Mouse (Mus musculus) hindbrain, embryonic 16.5 days (tissue): ENCODE measurements around the gene Cmas. TPM values are rescaled to one million over a fixed set of nuclear protein-coding genes. Genes with fewer than 3 reads are reported as not detected.

Source experiments
- ATAC-seq: fragments of 200-750 bp; cut with Nextera tagmentation; 2 replicates; pipeline ENCODE4 v1.8.0; 2017; ENCODE audit warnings: moderate TSS enrichment, moderate library complexity
- H3K27ac ChIP-seq: fragments of 300-500 bp; sonication (generic); 2 replicates; pipeline ENCODE4 v1.5.1; 2014; ENCODE audit warnings: low read depth, mild to moderate bottlenecking, control low read depth, low read length, moderate library complexity
- H3K27me3 ChIP-seq: fragments of 300-500 bp; sonication (generic); replicated peaks from 2 replicates; pipeline ENCODE4 v1.6.1; 2014; ENCODE audit warnings: low read length; ENCODE audit not compliant: control insufficient read depth, insufficient read depth
- H3K36me3 ChIP-seq: fragments of 300-500 bp; sonication (generic); 2 replicates; pipeline ENCODE4 v1.6.1; 2014; ENCODE audit warnings: mild to moderate bottlenecking, low read length, moderate library complexity, mixed read lengths; ENCODE audit not compliant: control insufficient read depth, insufficient read depth
- H3K4me1 ChIP-seq: fragments of 300-500 bp; sonication (generic); 2 replicates; pipeline ENCODE4 v1.6.1; 2014; ENCODE audit warnings: low read depth, low read length; ENCODE audit not compliant: control insufficient read depth, insufficient read depth
- H3K4me2 ChIP-seq: fragments of 300-500 bp; sonication (generic); 2 replicates; pipeline ENCODE4 v1.6.1; 2014; ENCODE audit warnings: mild to moderate bottlenecking, low read length, control low read depth, moderate library complexity
- H3K4me3 ChIP-seq: fragments of 300-500 bp; sonication (generic); 2 replicates; pipeline ENCODE4 v1.5.1; 2014; ENCODE audit warnings: mild to moderate bottlenecking, low read length, control low read depth, moderate library complexity
- H3K9ac ChIP-seq: fragments of 300-500 bp; sonication (generic); 2 replicates; pipeline ENCODE4 v1.6.1; 2014; ENCODE audit warnings: low read depth, mild to moderate bottlenecking, control low read depth, low read length, moderate library complexity
- H3K9me3 ChIP-seq: fragments of 300-500 bp; sonication (generic); 2 replicates; pipeline ENCODE4 v1.6.1; 2014; ENCODE audit warnings: mild to moderate bottlenecking, low read length, moderate library complexity; ENCODE audit not compliant: control insufficient read depth
- WGBS: fragments of 180-500 bp; shearing (Covaris S2); extraction: QIAGEN DNeasy Blood & Tissue Kit; methylation state at CpG from one replicate; pipeline ENCODE4 v1.1.7; 2014; 5-methylcytosine and 5-hydroxymethylcytosine counted together
- polyA plus RNA-seq: library from polyadenylated mRNA; unstranded; fragments of >200 nt; fragmentation: Nextera tagmentation; extraction: Ambion mirVana; gene quantifications from 2 replicates; pipeline ENCODE4 v1.2.1, GENCODE M21; 2015

Gene Cmas
- polyA plus RNA-seq = 182 and 193 TPM in 2 replicates

GRCm38 (mm10) chr6:142756507-142757333, at the start of gene Cmas:
TSS of gene Cmas (plus strand) at chr6:142756686.
- no peaks in the 10 kb centered on the region for H3K36me3 ChIP-seq
- H3K27ac ChIP-seq = peak within 1 kb of the TSS; percentile 90
- H3K4me2 ChIP-seq = peak within 1 kb of the TSS; percentile 72
- no peaks in the 10 kb centered on the region for H3K9me3 ChIP-seq
- H3K4me1 ChIP-seq = peaks cover 14% of the 10 kb centered on the region
- peak within 1 kb of the TSS; percentile 70 for H3K4me3 ChIP-seq
- H3K27me3 ChIP-seq = no peaks in the 10 kb centered on the region
- H3K9ac ChIP-seq = peak within 1 kb of the TSS; percentile 97
- peak; percentile 95 for ATAC-seq
- WGBS = 1% methylated on average over 57 of the region's 68 CpGs

DNA sequence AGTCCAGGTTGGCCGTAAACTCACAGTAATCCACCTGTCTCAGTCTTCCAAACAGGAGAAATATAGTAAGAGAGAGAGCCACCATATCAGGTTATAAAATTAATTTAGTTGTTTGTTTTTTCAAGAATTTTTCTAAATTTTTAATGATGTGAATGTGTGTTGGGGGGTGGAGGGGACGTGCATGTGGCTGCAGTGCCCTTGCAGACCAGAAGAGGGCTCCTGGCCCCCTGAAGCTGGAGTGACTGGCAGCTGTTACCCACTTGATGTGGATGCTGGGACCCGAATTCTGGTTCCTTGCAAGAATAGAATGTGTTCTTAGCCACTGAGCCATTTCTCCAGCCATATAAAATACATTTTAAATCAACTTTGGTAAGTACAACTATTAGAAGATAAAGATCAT, 49.8 kb upstream of the Cmas start:
- peaks cover 4% of the 10 kb centered on the region; the same call in 1 of the 2 replicates for H3K27me3 ChIP-seq
- ATAC-seq = no peak
- 77% methylated on average over 3 of the region's 3 CpGs for WGBS
- H3K4me2 ChIP-seq = no peak overlapping the region
- H3K4me3 ChIP-seq = no peak overlapping the region
- no peak overlapping the region for H3K9ac ChIP-seq
- peaks cover 8% of the 10 kb centered on the region; the same call in 1 of the 2 replicates for H3K4me1 ChIP-seq
- no peak overlapping the region for H3K27ac ChIP-seq
- H3K9me3 ChIP-seq = peaks cover 4% of the 10 kb centered on the region; the same call in 1 of the 2 replicates
- no peaks in the 10 kb centered on the region for H3K36me3 ChIP-seq

GRCm38 (mm10) chr6:142708369-142708768, 48.1 kb upstream of the Cmas start:
- Histone ChIP-seq H3K27me3 (0 out of 2 replicates have a peak, but pooled peaks cover 2% of the 10 kb centered on the region), H3K4me1 (no peaks in the 10 kb centered on the region), H3K4me2 (no peak overlapping the region), H3K9ac (no peak overlapping the region), H3K27ac (no peak overlapping the region), H3K9me3 (peaks cover 4% of the 10 kb centered on the region; the same call in 1 of the 2 replicates), H3K36me3 (no peaks in the 10 kb centered on the region), H3K4me3 (no peak overlapping the region)
- WGBS = 84% methylated on average over 6 of the region's 6 CpGs
- ATAC-seq = no peak

GRCm38 (mm10) chr6:142710690-142711089, 45.8 kb upstream of the Cmas start:
- Histone ChIP-seq H3K4me1 (no peaks in the 10 kb centered on the region), H3K27ac (no peak overlapping the region), H3K4me2 (no peak overlapping the region), H3K4me3 (no peak overlapping the region), H3K9ac (no peak overlapping the region), H3K36me3 (no peaks in the 10 kb centered on the region), H3K9me3 (peaks cover 4% of the 10 kb centered on the region; the same call in 1 of the 2 replicates), H3K27me3 (no peaks in the 10 kb centered on the region)
- WGBS = 79% methylated on average over 6 of the region's 6 CpGs
- ATAC-seq = no peak

GRCm38 (mm10) chr6:142711106-142711505, 45.4 kb upstream of the Cmas start:
- WGBS = 50% methylated on average over 4 of the region's 4 CpGs

GRCm38 (mm10) chr6:142715026-142715425, 41.5 kb upstream of the Cmas start:
- no peak for ATAC-seq
- WGBS = 87% methylated on average over 8 of the region's 8 CpGs
- H3K4me2 ChIP-seq = no peak overlapping the region

More at GRCm38 (mm10) chr6:142711106-142711505, 45.4 kb upstream of the Cmas start:
- Histone ChIP-seq H3K4me1 (no peaks in the 10 kb centered on the region), H3K36me3 (no peaks in the 10 kb centered on the region), H3K4me3 (no peak overlapping the region), H3K4me2 (peak overlapping the region; percentile 19; the same call in 1 of the 2 replicates), H3K27me3 (no peaks in the 10 kb centered on the region), H3K9ac (no peak overlapping the region), H3K27ac (no peak overlapping the region), H3K9me3 (peaks cover 4% of the 10 kb centered on the region; the same call in 1 of the 2 replicates)
- ATAC-seq = no peak

DNA sequence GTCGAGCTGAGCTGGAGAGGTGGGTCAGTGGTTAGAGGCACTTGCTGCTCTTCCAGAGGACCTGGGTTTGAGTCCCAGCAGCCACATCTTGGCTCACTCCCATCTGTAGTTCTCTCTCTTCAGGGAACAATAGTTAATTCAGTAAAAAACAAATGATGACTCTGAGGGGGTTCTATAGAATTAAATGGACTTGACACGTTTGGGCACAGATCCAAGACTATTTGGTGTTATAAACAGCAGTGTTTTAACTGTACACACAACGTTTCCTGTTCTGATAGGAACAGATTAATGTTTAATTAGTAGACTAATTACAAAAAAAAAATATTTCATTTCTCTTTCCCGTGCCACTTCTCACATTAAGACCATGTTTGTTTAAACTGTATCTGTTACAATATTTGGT, 39.3 kb upstream of the Cmas start:
- WGBS = 59% methylated on average over 4 of the region's 4 CpGs

More at GRCm38 (mm10) chr6:142715026-142715425, 41.5 kb upstream of the Cmas start:
- Histone ChIP-seq H3K4me3 (no peak overlapping the region), H3K36me3 (no peaks in the 10 kb centered on the region), H3K9ac (no peak overlapping the region), H3K27me3 (no peaks in the 10 kb centered on the region), H3K4me1 (no peaks in the 10 kb centered on the region), H3K27ac (no peak overlapping the region), H3K9me3 (no peaks in the 10 kb centered on the region)

GRCm38 (mm10) chr6:142718167-142718566, 38.3 kb upstream of the Cmas start:
- Histone ChIP-seq H3K27me3 (no peaks in the 10 kb centered on the region), H3K4me2 (no peak overlapping the region), H3K4me1 (no peaks in the 10 kb centered on the region), H3K9ac (no peak overlapping the region), H3K9me3 (no peaks in the 10 kb centered on the region), H3K27ac (no peak overlapping the region), H3K36me3 (no peaks in the 10 kb centered on the region), H3K4me3 (no peak overlapping the region)
- ATAC-seq = no peak
- 68% methylated on average over 7 of the region's 7 CpGs for WGBS

More for the DNA sequence above, 39.3 kb upstream of the Cmas start:
- Histone ChIP-seq H3K27ac (no peak overlapping the region), H3K4me3 (no peak overlapping the region), H3K27me3 (no peaks in the 10 kb centered on the region), H3K36me3 (no peaks in the 10 kb centered on the region), H3K9ac (no peak overlapping the region), H3K4me2 (no peak overlapping the region), H3K9me3 (no peaks in the 10 kb centered on the region), H3K4me1 (no peaks in the 10 kb centered on the region)
- no peak for ATAC-seq

DNA sequence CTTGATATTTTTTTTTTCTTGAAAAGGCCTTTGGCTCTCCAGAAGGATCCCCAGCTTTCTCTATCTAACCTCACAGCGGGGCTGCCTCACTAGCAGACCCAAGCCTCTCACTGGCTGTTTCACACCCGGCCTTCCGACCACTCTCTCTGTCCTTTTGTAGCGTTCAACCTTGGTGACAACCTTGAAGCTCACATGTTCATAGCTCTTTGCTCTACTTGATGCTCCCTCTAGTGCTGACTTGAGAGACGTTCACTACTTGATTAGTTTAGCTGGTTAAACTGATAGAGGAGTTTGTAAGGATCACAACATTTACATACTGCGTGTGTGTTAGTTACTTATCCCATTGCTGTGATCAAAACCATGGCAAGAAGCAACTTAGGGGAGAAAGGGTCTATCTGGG, 35.8 kb upstream of the Cmas start:
- no peak for ATAC-seq
- H3K27me3 ChIP-seq = no peaks in the 10 kb centered on the region
- no peaks in the 10 kb centered on the region for H3K9me3 ChIP-seq
- no peak overlapping the region for H3K9ac ChIP-seq
- H3K27ac ChIP-seq = no peak overlapping the region
- no peak overlapping the region for H3K4me2 ChIP-seq
- no peak overlapping the region for H3K4me3 ChIP-seq
- 76% methylated on average over 6 of the region's 6 CpGs for WGBS
- H3K36me3 ChIP-seq = no peaks in the 10 kb centered on the region
- no peaks in the 10 kb centered on the region for H3K4me1 ChIP-seq
